Mouse (Mus musculus) heart, embryonic 16.5 days (tissue): ENCODE results near the gene Klhl29. TPM values are rescaled to one million over a fixed set of nuclear protein-coding genes. Genes with fewer than 3 reads are reported as not detected.

Experiments used
- ATAC-seq: fragments of 200-750 bp; cut with Nextera tagmentation; replicated peaks from 2 replicates; pipeline ENCODE4 v1.8.0; 2017; ENCODE audit warnings: moderate number of reproducible peaks; ENCODE audit not compliant: insufficient read depth, low FRiP score; ENCODE audit errors: extremely low read depth
- H3K27ac ChIP-seq: fragments of 300-500 bp; sonication (generic); 2 replicates; pipeline ENCODE4 v1.5.1; 2014; ENCODE audit warnings: mild to moderate bottlenecking, low read length, control low read depth, moderate library complexity
- H3K27me3 ChIP-seq: fragments of 300-500 bp; sonication (generic); 2 replicates; pipeline ENCODE4 v1.6.1; 2014; ENCODE audit warnings: low read length, mixed read lengths; ENCODE audit not compliant: control insufficient read depth, insufficient read depth
- H3K36me3 ChIP-seq: fragments of 300-500 bp; sonication (generic); 2 replicates; pipeline ENCODE4 v1.6.1; 2014; ENCODE audit not compliant: control insufficient read depth, insufficient read depth
- H3K4me1 ChIP-seq: fragments of 300-500 bp; sonication (generic); 2 replicates; pipeline ENCODE4 v1.6.1; 2014; ENCODE audit warnings: low read length, mixed read lengths; ENCODE audit not compliant: control insufficient read depth, insufficient read depth
- H3K4me2 ChIP-seq: fragments of 300-500 bp; sonication (generic); 2 replicates; pipeline ENCODE4 v1.6.1; 2014; ENCODE audit warnings: low read depth, mild to moderate bottlenecking, control low read depth, low read length
- H3K4me3 ChIP-seq: fragments of 300-500 bp; sonication (generic); 2 replicates; pipeline ENCODE4 v1.5.1; 2014; ENCODE audit warnings: mild to moderate bottlenecking, control low read depth, low read length
- H3K9ac ChIP-seq: fragments of 300-500 bp; sonication (generic); 2 replicates; pipeline ENCODE4 v1.6.1; 2014; ENCODE audit warnings: low read length, control low read depth
- H3K9me3 ChIP-seq: fragments of 300-500 bp; sonication (generic); replicated peaks from 2 replicates; pipeline ENCODE4 v1.6.1; 2016; ENCODE audit warnings: low read length; ENCODE audit not compliant: control insufficient read depth
- WGBS: fragments of 180-500 bp; shearing (Covaris S2); extraction: QIAGEN DNeasy Blood & Tissue Kit; methylation state at CpG from one replicate; pipeline ENCODE4 v1.1.7; 2014; 5-methylcytosine and 5-hydroxymethylcytosine counted together
- polyA plus RNA-seq: library from polyadenylated mRNA; unstranded; fragments of >200 nt; fragmentation: Nextera tagmentation; extraction: Ambion mirVana; gene quantifications from 2 replicates; pipeline ENCODE4 v1.2.1, GENCODE M21; 2015

The Klhl29 gene
- polyA plus RNA-seq, 1 experiment from 2014 or later = 0.25 TPM

DNA sequence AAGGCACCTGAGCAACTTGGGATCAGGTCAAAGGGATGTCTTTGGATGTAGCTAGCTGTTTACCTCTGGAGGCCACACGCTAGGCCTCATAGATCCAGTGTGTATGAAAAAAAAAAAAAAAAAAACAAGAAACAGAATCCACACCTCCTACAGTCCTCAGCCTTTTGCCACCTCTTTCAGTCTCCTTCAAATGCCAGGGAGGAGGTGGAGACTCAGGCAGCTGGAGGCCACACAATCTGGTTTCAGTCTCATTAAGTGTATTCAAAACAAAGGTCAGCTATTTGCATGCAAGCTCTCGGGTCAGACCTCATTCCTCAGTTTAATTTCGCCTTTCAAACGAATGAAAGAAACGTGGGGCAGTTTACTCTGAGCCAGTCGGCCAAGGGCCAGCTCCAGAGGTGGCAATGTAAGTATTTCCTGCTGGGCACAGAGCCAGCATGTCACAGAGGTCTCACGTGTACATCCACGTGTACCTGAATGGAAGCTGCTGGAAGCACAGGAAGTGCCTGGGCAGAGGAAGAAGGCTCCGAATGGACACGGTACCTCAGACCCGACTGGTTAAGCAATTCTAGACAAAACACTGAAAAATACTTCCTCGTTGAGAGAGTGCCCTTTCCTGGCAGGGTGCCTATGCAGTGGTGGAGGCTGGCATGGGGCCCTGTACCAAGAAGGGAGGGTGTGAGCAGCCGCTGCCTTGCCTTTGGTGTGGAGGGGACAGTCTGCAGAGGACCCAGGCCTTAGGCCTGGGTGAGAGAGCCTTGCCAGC, 162.0 kb downstream of the Klhl29 start:
- no peak overlapping the region for H3K9ac ChIP-seq
- H3K27ac ChIP-seq = peak overlapping the region; percentile 65
- no peaks in the 10 kb centered on the region for H3K9me3 ChIP-seq
- peaks cover 18% of the 10 kb centered on the region for H3K4me1 ChIP-seq
- no peaks in the 10 kb centered on the region for H3K36me3 ChIP-seq
- ATAC-seq = peak; percentile 86
- H3K27me3 ChIP-seq = no peaks in the 10 kb centered on the region
- H3K4me3 ChIP-seq = no peak overlapping the region
- peak overlapping the region; percentile 15; the same call in 1 of the 2 replicates for H3K4me2 ChIP-seq
- WGBS = 17% methylated on average over 13 of the region's 13 CpGs

DNA sequence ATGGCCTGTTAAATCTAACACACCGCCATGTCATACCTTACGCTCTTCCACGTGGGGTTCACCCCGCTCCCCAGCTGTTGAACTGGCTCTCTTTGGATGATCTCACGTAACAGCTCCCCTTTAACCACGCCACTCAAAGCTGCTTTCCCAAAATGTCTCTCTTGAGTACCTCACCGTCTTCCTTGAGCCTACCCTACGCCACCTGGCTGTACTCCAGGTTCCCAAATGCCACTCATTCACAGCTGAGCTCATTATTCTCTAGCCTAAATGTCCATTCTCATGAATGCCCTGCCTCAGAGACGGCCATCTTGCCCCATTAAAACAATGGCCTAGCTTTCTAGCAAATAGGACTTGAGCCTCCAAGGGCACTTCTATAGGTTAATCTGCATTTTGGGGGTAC, 163.6 kb downstream of the Klhl29 start:
- Histone ChIP-seq H3K4me2 (no peak overlapping the region), H3K27ac (no peak overlapping the region), H3K27me3 (no peaks in the 10 kb centered on the region), H3K9ac (no peak overlapping the region), H3K4me3 (no peak overlapping the region), H3K4me1 (peaks cover 18% of the 10 kb centered on the region), H3K9me3 (no peaks in the 10 kb centered on the region), H3K36me3 (no peaks in the 10 kb centered on the region)
- WGBS = 86% methylated on average over 9 of the region's 9 CpGs
- ATAC-seq = no peak

DNA sequence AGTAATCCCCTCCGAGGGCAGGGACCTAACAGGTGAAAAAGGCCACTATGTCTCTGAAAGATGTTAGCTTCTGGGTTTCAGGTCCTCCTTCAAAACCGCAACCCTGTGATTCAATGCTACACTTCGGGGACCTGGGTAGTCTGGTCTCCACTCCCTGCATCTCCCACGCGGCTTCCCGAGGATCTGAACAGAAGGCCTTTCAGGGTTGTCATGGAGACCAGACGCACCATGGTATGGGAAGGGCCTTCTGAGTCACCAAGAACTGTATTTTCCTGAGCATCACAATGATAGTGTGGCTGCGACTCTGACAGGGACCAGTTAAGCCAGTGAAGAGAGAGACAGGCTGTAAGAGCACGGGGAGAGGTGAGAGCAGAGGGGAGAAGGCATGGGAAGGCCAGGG, 164.7 kb downstream of the Klhl29 start:
- no peaks in the 10 kb centered on the region for H3K27me3 ChIP-seq
- no peak overlapping the region for H3K4me2 ChIP-seq
- no peaks in the 10 kb centered on the region for H3K36me3 ChIP-seq
- H3K4me1 ChIP-seq = peaks cover 18% of the 10 kb centered on the region
- H3K27ac ChIP-seq = no peak overlapping the region
- H3K4me3 ChIP-seq = no peak overlapping the region
- no peak for ATAC-seq
- 75% methylated on average over 9 of the region's 9 CpGs for WGBS
- H3K9ac ChIP-seq = no peak overlapping the region
- no peaks in the 10 kb centered on the region for H3K9me3 ChIP-seq

DNA sequence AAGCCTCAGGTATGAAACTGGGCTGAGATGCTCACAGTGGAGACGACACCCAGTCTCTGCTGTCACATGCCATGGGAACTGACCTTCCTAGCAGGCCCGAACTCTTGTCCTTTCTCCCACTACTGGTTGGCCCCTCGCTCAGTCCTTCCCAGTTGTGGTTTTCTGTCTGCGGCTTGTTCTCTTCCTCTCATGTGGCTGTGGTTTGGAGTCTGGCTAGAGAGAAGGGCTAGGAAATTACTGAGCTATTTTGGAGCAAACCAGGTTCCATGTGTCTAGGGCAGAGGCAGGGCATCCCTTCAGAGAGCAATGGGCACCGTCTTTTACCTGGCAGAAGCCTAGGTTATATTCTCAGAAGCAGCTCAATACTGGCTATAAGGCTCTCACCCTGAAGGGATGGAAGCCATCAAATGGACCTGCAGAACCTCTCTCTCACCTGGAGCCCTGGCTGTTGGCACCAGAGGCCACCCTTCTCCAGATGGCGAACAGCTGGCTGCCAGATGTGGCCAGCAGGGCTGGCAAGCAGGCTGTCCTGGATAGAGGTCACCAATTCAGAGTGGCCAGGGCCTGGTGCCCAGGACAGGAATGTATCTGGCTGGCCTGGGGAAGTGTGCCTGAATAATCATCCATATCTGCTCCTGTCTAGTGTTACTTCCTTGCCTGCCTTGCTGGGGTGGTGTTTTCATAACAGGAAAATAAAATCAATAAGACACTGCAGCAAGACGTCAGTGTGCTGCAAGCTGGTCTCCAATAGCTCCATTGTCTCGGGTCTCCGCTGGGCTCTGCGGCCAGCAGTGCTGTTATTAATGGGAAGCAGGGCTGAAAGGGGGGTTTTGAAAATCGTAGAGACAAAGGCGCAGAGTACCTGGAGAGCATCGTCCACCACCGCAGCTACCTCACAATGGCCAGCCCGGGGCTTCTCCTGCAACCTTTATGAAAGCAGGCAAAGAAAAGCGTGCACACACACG, 167.3 kb downstream of the Klhl29 start:
- Histone ChIP-seq H3K9me3 (no peaks in the 10 kb centered on the region), H3K27ac (no peak overlapping the region), H3K4me2 (no peak overlapping the region), H3K4me3 (no peak overlapping the region), H3K4me1 (peaks cover 5% of the 10 kb centered on the region), H3K9ac (no peak overlapping the region), H3K27me3 (no peaks in the 10 kb centered on the region), H3K36me3 (no peaks in the 10 kb centered on the region)
- 80% methylated on average over 17 of the region's 17 CpGs for WGBS
- no peak for ATAC-seq

DNA sequence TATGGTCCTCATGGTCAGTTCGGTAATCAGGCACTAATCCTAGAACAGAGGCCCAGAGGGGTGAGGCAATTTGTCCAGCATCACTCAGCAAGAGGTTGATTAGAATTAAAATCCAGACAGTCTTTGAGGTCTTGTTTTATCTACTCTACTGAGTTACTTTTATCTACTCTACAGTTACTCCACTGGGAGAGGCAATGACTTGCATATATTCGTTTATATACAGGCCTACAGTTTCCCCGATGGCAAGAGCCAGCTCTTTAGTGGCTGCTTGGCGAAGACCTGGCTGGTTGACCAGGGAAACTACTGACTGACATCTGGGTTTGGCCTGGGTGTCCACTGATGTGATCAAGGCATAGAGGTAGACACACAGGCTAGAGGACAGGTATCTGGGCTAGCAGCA, 168.3 kb downstream of the Klhl29 start:
- 79% methylated on average over 4 of the region's 4 CpGs for WGBS
- no peak overlapping the region for H3K4me3 ChIP-seq
- no peak for ATAC-seq

DNA sequence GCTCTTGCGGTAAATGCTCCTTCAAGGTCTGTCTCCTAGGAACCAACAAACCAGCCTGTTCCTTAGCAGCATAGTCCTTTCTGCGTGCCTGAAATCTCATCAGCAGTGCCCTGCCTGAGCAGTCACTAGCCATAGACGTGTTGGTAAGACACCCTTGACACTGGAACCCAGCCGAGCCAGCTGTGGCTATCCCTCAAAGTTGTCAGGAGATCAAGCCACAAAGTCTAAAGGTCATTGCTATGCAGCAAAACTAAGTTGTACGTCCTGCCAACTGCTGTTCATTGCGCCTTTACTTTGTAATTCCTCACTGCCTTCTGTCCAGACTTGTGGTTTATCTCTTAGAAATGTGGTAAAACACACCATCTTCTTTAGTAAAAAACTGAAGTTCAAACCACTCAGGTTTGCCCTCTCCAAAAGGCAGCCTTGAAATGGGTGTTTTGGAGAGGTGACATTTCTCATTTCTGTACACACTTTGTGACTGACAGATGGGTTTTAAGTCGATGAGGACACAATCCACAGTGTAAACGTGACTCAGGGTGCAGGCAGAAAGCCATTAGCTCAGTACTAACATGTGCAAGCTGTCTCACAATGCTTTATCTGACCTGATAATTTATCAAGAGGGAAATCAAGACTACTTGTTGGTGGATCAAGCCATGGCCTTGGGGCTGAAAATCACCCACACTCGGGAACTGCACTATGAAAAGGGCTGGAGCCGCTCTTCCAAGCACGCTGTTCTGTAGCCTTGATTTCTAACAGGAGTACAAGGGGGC, 171.2 kb downstream of the Klhl29 start:
- Histone ChIP-seq H3K27me3 (no peaks in the 10 kb centered on the region), H3K27ac (no peak overlapping the region), H3K9me3 (no peaks in the 10 kb centered on the region), H3K4me1 (no peaks in the 10 kb centered on the region), H3K4me2 (no peak overlapping the region), H3K9ac (no peak overlapping the region), H3K4me3 (no peak overlapping the region), H3K36me3 (no peaks in the 10 kb centered on the region)
- 69% methylated on average over 11 of the region's 11 CpGs for WGBS
- ATAC-seq = no peak

More for the DNA sequence above, 168.3 kb downstream of the Klhl29 start:
- H3K9me3 ChIP-seq = no peaks in the 10 kb centered on the region
- no peak overlapping the region for H3K27ac ChIP-seq
- no peak overlapping the region for H3K9ac ChIP-seq
- no peaks in the 10 kb centered on the region for H3K36me3 ChIP-seq
- H3K27me3 ChIP-seq = no peaks in the 10 kb centered on the region
- no peaks in the 10 kb centered on the region for H3K4me1 ChIP-seq
- H3K4me2 ChIP-seq = no peak overlapping the region

DNA sequence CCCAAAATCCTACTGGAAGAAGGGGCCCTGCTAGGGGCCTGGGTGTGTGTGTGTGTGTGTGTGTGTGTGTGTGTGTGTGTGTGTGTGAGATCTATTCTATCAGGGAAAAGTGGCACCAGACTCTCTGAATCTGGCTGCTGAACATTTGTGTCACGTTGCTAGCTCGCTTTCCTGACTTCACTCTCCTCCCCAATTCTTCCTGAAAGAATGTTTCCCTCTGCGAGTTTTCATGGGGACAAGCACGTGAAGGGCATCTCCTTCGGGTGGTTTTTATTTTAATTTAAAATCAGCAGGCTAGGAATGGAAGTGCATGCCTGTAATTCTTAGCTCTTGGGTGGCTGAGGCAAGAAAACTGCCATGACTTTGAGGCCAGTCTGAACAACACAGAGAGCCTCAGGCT, 172.1 kb downstream of the Klhl29 start:
- WGBS = 52% methylated on average over 5 of the region's 5 CpGs
- no peak overlapping the region for H3K4me2 ChIP-seq
- no peak for ATAC-seq
- H3K36me3 ChIP-seq = no peaks in the 10 kb centered on the region
- no peaks in the 10 kb centered on the region for H3K9me3 ChIP-seq
- no peak overlapping the region for H3K9ac ChIP-seq
- H3K4me1 ChIP-seq = no peaks in the 10 kb centered on the region
- no peaks in the 10 kb centered on the region for H3K27me3 ChIP-seq
- H3K4me3 ChIP-seq = no peak overlapping the region
- H3K27ac ChIP-seq = no peak overlapping the region

DNA sequence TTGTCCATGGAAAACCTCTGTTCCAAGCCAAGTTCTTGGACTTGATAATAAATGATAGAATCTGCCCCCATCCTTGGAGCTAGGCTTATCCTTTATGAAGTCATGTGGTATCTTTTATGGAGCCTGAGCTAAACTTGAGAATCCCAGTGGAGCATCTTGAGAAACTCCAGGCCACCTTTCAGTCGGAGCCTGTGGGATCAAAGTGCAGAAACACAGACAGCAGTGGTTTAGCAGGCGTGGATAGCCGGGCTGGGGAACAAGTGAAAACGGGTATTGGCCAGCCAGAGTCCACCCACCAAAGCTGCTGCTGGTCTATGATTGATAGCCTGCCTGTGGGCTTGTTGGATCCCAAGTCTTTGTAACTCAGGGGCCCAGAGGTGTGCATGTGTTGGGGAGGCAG, 177.2 kb downstream of the Klhl29 start:
- Histone ChIP-seq H3K4me3 (no peak overlapping the region), H3K27ac (no peak overlapping the region), H3K4me2 (no peak overlapping the region), H3K9ac (no peak overlapping the region), H3K36me3 (no peaks in the 10 kb centered on the region), H3K27me3 (no peaks in the 10 kb centered on the region), H3K4me1 (no peaks in the 10 kb centered on the region), H3K9me3 (no peaks in the 10 kb centered on the region)
- no peak for ATAC-seq
- 46% methylated on average over 4 of the region's 4 CpGs for WGBS
